Mouse (Mus musculus): ENCODE data around the gene Ctcfl.

Gene Ctcfl

DNA sequence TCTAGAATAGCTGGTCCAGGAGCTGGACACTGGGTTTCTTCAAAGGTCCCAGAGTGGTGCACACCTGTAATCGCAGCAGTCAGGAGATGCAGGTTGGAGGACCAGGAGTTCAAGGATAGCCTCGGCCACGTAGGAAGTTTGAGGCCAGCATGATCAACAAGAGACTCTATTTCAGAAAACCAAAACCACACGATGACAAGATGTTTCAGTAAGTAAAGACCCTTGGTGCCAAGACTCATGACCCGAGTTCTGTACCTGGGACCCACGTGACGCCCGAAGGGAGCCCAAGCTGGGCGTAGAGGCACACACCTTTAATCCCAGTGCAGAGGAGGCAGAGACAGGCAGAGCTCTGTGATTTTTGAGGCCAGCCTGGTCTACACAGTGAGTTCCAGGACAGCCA is 36.2 kb downstream of the Ctcfl start:
- DNase-seq (ENCODE audit: low spot score in 2 of 2): no peak

DNA sequence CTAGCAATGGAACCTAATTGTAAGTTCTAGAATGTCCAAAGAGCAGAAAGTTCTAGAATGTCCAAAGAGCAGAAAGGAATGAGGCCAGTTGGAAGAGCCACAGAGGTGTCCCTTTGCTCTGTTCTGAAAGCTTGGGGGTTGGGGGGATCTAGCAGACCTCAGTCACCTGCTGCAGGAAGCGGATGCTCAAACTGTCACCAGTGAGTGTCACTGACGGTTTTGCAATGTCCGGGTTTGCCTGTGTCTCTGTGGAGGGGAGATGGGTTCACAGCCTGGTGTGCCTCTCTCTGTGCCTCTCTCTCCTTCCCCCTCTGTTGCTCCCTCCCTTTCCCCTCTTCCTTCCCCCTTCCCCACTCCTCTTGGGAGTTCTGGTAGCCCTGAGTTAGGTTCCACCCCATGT is 36.6 kb downstream of the Ctcfl start:
- no peak for DNase-seq (ENCODE audit: low spot score in 2 of 2)

DNA sequence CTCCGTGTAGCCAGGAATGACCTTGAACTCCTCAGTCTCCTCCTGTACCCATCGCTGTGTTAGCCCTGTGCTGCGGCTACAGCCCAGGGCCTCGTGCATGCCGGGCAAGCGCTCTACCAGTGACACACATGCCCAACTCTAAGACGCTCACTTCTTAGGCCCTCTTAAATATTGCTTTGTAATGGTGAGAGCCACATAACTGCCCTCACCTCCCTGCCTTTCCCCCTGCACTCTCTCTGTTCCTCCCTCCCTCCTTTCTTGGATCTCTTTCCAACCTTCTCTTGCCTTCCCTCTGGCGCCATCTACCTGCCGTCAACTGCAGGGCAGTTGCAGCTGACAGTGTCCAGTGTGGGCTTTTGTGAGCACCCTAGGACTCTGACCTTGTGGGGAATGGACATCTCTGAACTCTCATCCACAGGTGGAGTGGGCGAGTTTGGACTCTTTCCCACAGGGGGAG is 38.5 kb downstream of the Ctcfl start:
- peak; percentile 64 to 85 for DNase-seq (ENCODE audit: low spot score in 2 of 2)

GRCm38 (mm10) chr2:173079766-173080549 is 39.4 kb downstream of the Ctcfl start:
- no peak for DNase-seq (ENCODE audit: low spot score in 2 of 2)

GRCm38 (mm10) chr2:173076921-173077320 is 42.4 kb downstream of the Ctcfl start:
- no peak for DNase-seq (ENCODE audit: low spot score in 2 of 2)

DNA sequence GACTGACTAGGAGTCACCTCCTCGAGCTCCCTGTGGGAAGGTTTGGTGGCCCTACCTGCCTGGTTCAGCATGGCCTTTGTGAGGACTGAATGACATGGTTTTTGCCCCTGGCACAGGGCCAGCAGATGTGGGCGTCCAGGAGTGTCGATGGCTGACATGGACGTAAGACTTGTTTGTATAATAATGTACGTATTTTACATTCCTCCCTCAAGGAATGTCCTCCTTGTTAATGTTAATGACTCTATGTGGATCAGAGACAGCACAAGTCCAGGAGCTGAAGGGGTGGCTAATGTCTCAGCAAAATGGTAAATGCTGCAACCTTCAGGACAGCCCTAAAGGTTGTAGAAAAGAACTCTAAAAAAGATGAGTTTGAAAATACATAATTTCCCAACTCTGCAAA is 45.7 kb downstream of the Ctcfl start:
- no peak for DNase-seq (ENCODE audit: low spot score in 2 of 2)

DNA sequence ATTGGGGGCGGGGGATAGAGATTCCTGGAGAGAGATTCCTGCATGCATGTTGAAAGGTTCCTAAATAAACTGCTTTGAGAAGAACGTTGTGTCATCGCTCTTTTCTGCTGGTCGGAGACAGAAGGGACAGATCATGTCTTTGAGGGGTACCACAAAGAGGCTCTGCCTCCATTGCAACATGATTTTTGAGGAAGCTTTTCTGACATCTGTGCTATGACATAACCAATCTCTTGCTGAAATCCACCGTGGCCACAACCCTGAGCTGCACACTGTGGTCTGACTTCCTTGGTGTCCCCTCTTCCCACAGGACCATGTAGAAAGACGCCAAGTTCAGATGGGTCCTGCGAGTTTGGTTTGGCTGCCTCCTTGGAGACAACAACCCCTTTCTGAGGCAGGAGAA is 46.4 kb downstream of the Ctcfl start:
- DNase-seq (ENCODE audit: low spot score in 2 of 2): no peak

GRCm38 (mm10) chr2:173064864-173065263 is 54.5 kb downstream of the Ctcfl start:
- DNase-seq (ENCODE audit: low spot score in 2 of 2): no peak

- no peak for DNase-seq (ENCODE audit: low spot score in 2 of 2)
These were observed 56.1 kb downstream of the Ctcfl start for GRCm38 (mm10) chr2:173063219-173063618.

- DNase-seq (ENCODE audit: low spot score in 2 of 2): no peak
These were observed 57.6 kb downstream of the Ctcfl start for GRCm38 (mm10) chr2:173061443-173062351.

DNA sequence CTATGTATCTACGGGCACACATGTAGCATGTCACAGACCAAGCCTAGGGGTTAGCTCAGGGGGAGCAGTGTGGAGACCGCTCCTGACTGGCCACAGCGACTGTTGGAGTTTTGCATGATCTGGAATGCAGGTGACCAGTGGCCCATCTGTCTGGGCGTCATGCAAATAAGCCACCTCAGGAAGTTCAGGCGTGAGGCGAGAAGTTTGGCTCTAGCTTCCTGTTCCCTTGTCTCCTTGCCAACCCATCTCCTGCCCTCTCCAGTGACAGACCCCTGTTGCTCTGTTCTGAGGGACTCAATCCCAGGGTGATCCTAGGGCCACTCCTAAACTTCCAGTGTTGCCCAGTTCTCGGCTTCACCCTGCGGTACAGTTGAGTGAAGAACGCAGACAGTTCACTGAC is 58.9 kb downstream of the Ctcfl start:
- DNase-seq (ENCODE audit: low spot score in 2 of 2): no peak

DNA sequence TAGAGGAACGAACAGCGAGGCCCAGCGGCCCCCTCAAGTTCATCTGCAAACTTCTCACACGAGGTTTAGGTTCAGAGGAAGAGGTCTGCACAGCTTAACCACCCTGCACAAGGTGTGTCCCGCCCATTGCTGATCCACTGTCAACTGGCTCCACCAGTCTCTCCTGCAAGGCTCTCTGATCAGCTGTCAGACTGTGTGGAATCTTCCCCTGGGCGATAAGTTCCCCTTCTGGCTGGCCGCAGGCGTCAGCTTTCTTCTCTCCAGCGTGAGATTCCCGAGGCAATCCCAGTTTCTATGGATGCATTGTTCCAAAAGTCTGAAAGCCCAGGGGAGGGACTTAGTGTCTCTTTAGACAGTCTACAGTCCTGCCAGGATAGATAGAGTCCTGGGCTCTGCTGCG is 61.1 kb downstream of the Ctcfl start:
- DNase-seq (ENCODE audit: low spot score in 2 of 2): no peak

GRCm38 (mm10) chr2:173057623-173058022 is 61.7 kb downstream of the Ctcfl start:
- no peak for DNase-seq (ENCODE audit: low spot score in 2 of 2)

- no peak for DNase-seq (ENCODE audit: low spot score in 2 of 2)
These were observed 62.4 kb downstream of the Ctcfl start for GRCm38 (mm10) chr2:173056882-173057315.

GRCm38 (mm10) chr2:173056303-173056881 is 62.9 kb downstream of the Ctcfl start:
- no peak for DNase-seq (ENCODE audit: low spot score in 2 of 2)

DNA sequence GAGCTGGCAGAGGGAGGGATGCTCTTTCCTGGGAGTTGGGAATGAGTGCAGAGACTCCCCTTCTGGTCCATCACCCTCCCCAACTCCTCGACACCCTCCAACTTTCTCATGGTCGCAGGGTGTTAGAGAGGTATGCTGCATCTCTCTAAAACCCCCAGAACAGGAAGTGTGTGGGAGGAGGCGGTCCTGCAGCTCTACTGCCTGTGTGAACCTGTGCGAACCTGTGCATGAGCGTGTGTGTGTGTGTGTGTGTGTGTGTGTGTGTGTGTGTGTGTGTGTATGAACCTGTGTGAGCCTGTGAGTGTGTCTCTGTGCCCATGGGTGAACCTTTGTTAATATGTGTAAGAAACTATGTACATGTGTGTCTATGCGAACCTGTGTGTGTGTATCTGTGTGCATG is 65.5 kb downstream of the Ctcfl start:
- DNase-seq (ENCODE audit: low spot score in 2 of 2): no peak

GRCm38 (mm10) chr2:173052881-173053280 is 66.4 kb downstream of the Ctcfl start:
- DNase-seq (ENCODE audit: low spot score in 2 of 2): peak in 1 of 2 experiments; percentile 26

DNA sequence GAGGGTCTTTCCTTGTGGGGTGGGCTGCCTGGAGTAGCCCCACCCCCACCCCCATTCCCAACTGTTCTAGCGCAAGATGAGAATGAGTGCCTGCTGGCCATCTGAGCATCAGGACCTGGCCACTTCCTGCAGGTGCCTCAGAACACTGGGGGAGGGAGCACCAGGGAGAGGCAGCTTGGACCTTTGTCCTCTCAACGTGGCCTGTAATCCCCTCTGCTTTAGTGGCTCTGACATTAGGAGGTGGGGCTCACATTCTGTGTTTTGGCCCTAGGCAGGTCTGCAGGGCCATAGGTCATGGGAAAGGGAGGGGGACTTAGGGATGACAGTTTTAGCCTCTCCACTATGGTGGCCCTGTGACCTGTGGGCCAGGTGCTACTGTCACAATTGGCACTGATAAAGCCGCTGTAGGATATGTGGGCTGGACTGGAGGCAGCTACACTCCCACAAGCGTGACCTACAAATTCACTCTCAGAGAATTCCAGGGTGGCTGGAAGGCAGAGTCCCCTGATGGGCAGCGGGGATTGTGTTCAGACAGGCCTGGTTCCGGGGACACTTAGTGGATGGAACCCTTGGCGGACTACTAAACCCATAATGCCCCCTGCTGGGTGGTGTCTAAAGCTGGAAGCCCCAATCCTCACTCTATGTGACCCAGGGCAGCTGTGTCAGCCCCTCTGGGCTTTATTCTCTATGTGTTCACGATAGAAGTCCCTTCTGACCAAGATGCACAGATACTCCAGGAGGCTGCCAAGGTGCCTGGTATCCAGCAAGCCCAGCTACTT is 68.5 kb downstream of the Ctcfl start:
- DNase-seq (ENCODE audit: low spot score in 2 of 2): no peak

GRCm38 (mm10) chr2:173049817-173050216 is 69.5 kb downstream of the Ctcfl start:
- DNase-seq (ENCODE audit: low spot score in 2 of 2): no peak

DNA sequence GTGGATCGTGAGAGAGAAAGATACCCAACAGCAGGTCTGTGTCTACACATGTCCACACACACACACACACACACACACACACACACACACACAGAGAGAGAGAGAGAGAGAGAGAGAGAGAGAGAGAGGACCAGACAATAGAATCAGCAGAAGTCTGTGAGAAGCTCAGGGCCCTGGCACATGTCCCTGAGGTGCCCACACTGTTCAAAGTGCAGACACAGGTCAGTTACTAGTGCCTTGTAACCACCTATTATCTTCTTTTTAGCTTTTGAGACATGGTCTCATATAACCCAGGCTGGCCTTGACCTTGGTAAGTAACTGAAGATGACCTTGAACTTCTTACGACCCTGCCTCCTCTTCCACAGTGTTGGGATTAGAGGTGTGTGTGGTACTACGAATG is 70.1 kb downstream of the Ctcfl start:
- no peak for DNase-seq (ENCODE audit: low spot score in 2 of 2)

GRCm38 (mm10) chr2:173048041-173048745 is 71.1 kb downstream of the Ctcfl start:
- DNase-seq (ENCODE audit: low spot score in 2 of 2): no peak

Measured in urinary bladder, postnatal 4 days (tissue).